Mouse (Mus musculus) stomach, postnatal 0 days (tissue): ENCODE data around the gene Wnk4. TPM values are rescaled to one million over a fixed set of nuclear protein-coding genes. Genes with fewer than 3 reads are reported as not detected.
A peak's percentile ranks its signal among the peaks of the same experiment; 100 is the strongest.

Experiments
- ATAC-seq: fragments of 200-750 bp; cut with Nextera tagmentation; 2 replicates; pipeline ENCODE4 v1.8.0; 2017; ENCODE audit not compliant: low FRiP score, low TSS enrichment
- DNase-seq: peaks from one replicate; pipeline ENCODE4 v3.0.0-alpha.2; 2016; ENCODE audit warnings: low spot score
- H3K27ac ChIP-seq: fragments of 300-500 bp; sonication (generic); replicated peaks from 2 replicates; pipeline ENCODE4 v1.5.1; 2014; ENCODE audit warnings: mild to moderate bottlenecking, control low read depth
- H3K27me3 ChIP-seq: fragments of 300-500 bp; sonication (generic); 2 replicates; pipeline ENCODE4 v1.6.1; 2014; ENCODE audit warnings: low read length; ENCODE audit not compliant: control insufficient read depth, insufficient read depth
- H3K36me3 ChIP-seq: fragments of 300-500 bp; sonication (generic); 2 replicates; pipeline ENCODE4 v1.6.1; 2014; ENCODE audit warnings: low read length, mixed read lengths; ENCODE audit not compliant: control insufficient read depth, insufficient read depth
- H3K4me1 ChIP-seq: fragments of 300-500 bp; sonication (generic); replicated peaks from 2 replicates; pipeline ENCODE4 v1.6.1; 2014; ENCODE audit warnings: antibody characterized with exemption; ENCODE audit not compliant: control insufficient read depth, insufficient read depth
- H3K4me2 ChIP-seq: fragments of 300-500 bp; sonication (generic); replicated peaks from 2 replicates; pipeline ENCODE4 v1.6.1; 2014; ENCODE audit warnings: low read depth, mild to moderate bottlenecking, control low read depth, moderate library complexity
- H3K4me3 ChIP-seq: fragments of 300-500 bp; sonication (generic); 2 replicates; pipeline ENCODE4 v1.5.1; 2014; ENCODE audit warnings: low read depth, low read length, control low read depth
- H3K9ac ChIP-seq: fragments of 300-500 bp; sonication (generic); 2 replicates; pipeline ENCODE4 v1.6.1; 2014; ENCODE audit warnings: mild to moderate bottlenecking, low read length, control low read depth, mixed read lengths
- H3K9me3 ChIP-seq: fragments of 300-500 bp; sonication (generic); 2 replicates; pipeline ENCODE4 v1.6.1; 2016; ENCODE audit warnings: low read length; ENCODE audit not compliant: control insufficient read depth
- CTCF ChIP-seq: IDR thresholded peaks from 2 replicates; pipeline ENCODE4 v1.5.1; 2016; ENCODE audit warnings: antibody characterized with exemption, low read depth, mild to moderate bottlenecking, moderate library complexity
- EP300 ChIP-seq: optimal IDR thresholded peaks from 2 replicates; pipeline ENCODE3; 2016; ENCODE audit warnings: antibody characterized with exemption
- WGBS: fragments of 180-500 bp; shearing (Covaris S2); extraction: QIAGEN DNeasy Blood & Tissue Kit; methylation state at CpG from one replicate; pipeline ENCODE4 v1.1.7; 2014; 5-methylcytosine and 5-hydroxymethylcytosine counted together
- polyA plus RNA-seq: library from polyadenylated mRNA; unstranded; fragments of >200 nt; fragmentation: Nextera tagmentation; extraction: Ambion mirVana; gene quantifications from 2 replicates; pipeline ENCODE4 v1.2.1, GENCODE M21; 2015

Wnk4 gene
- polyA plus RNA-seq, 1 experiment from 2014 or later: 15.9 TPM

DNA sequence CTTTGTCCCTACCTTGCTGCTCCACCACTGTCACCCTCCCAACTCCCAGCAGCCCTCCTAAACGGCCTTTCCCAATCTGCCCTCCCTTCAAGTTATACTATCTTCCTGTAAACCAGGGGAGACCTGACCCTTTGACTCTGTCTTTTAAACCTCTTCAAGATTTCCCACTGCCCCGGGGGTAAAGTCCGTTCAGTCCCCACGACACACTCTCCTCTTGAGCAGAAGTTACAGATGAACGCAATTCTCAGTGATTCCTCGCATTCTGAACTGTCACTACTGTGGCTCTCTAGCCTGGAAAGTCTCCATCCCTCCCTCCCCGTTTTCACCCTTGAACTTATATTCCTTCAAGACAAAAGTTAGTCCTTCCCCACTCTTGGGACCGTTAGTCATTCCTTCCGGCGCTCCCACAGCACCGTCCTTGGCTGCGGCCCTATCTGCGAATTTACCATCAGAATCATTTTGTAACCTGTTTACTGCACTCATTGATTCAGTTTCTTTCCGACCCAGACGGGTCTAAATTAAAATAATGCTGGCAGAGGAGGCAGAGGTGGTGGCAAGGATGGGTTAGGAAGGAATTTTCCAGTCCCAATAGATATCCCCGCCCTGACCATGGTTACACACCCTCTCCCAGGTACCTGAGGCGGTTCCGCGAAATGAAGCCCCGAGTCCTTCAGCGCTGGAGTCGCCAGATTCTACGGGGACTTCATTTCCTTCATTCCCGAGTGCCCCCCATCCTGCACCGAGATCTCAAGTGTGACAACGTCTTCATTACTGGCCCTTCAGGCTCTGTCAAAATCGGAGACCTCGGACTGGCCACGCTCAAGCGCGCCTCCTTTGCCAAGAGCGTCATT, 3.0 kb downstream of the Wnk4 start:
- H3K9ac ChIP-seq: no peak overlapping the region
- TF ChIP-seq EP300: no peak
- TF ChIP-seq CTCF: no peak
- no peaks in the 10 kb centered on the region for H3K36me3 ChIP-seq
- no peaks in the 10 kb centered on the region for H3K4me1 ChIP-seq
- no peak for ATAC-seq
- no peak overlapping the region for H3K4me3 ChIP-seq
- no peak overlapping the region for H3K4me2 ChIP-seq
- no peaks in the 10 kb centered on the region for H3K27me3 ChIP-seq
- H3K27ac ChIP-seq: no peak overlapping the region
- 44% methylated on average over 32 of the region's 32 CpGs for WGBS
- no peaks in the 10 kb centered on the region for H3K9me3 ChIP-seq
- no peak for DNase-seq

DNA sequence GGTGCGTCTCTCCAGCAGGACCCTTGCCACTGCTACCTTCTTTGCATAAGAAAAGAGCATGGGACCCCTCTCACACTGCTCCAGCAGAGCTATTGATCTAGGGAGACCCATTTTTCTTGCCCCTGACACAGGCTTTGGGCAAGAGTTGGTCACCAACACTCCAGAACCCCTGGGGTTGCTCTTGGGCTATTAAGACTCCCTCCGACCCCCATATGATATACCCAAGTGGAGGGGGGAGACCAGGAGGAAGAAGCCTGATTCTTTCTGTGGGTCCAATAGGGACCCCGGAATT, 3.6 kb downstream of the Wnk4 start:
- no peaks in the 10 kb centered on the region for H3K4me1 ChIP-seq

DNA sequence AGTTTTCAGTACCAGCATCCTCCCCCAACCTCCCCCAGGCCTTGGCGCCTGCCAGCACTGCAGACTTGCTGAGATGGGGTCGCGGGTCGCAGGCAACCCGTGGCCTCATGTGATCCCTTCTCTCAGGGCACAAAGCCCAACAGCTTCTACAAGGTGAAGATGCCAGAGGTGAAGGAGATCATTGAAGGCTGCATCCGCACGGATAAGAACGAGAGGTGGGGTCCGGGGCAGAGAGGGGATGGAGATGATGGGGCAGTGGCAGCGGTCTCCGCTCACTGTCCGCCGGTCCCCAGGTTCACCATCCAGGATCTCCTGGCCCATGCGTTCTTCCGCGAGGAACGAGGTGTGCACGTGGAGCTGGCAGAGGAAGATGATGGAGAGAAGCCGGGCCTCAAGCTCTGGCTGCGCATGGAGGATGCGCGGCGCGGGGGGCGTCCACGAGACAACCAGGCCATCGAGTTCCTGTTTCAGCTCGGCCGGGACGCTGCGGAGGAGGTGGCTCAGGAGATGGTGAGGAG, 4.6 kb downstream of the Wnk4 start:
- Histone ChIP-seq H3K4me2 (peak overlapping the region; percentile 37), H3K27me3 (no peaks in the 10 kb centered on the region), H3K9ac (peak overlapping the region; percentile 47), H3K27ac (no peak overlapping the region), H3K36me3 (no peaks in the 10 kb centered on the region), H3K4me3 (peak overlapping the region; percentile 6; the same call in 1 of the 2 replicates), H3K9me3 (no peaks in the 10 kb centered on the region), H3K4me1 (no peaks in the 10 kb centered on the region)
- ATAC-seq (no peak), DNase-seq (no peak)
- 39% methylated on average over 31 of the region's 31 CpGs for WGBS
- TF ChIP-seq CTCF (no peak), EP300 (no peak)

More for the DNA sequence above, 3.6 kb downstream of the Wnk4 start:
- no peaks in the 10 kb centered on the region for H3K27me3 ChIP-seq
- no peak overlapping the region for H3K4me3 ChIP-seq
- no peaks in the 10 kb centered on the region for H3K9me3 ChIP-seq
- H3K27ac ChIP-seq: no peak overlapping the region
- no peak for DNase-seq
- H3K36me3 ChIP-seq: no peaks in the 10 kb centered on the region
- no peak for ATAC-seq
- TF ChIP-seq CTCF (no peak), EP300 (no peak)
- 54% methylated on average over 3 of the region's 3 CpGs for WGBS
- H3K9ac ChIP-seq: no peak overlapping the region
- no peak overlapping the region for H3K4me2 ChIP-seq

DNA sequence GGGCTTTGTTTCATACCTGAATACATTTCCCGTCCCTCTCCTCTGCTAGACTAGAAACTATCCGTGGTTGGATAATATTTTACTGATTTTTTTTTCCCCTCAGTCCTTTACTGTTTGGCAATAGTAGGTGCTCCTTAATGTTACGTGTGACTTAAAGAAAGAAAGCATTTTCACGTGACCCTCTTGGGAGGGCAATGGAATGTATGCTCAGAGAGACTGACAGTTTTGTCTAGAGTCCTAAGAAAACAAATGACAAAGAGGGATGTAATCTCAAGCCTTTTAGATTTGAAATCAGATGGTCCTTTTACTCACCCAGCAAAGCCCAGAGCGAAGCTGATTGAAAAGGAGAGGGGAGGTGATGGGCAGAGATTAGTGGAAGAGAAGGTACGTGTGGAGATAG, 5.5 kb downstream of the Wnk4 start:
- ATAC-seq (no peak), DNase-seq (no peak)
- H3K4me2 ChIP-seq: no peak overlapping the region
- H3K27me3 ChIP-seq: no peaks in the 10 kb centered on the region
- H3K4me1 ChIP-seq: no peaks in the 10 kb centered on the region
- H3K9ac ChIP-seq: no peak overlapping the region
- TF ChIP-seq CTCF (no peak), EP300 (no peak)
- no peaks in the 10 kb centered on the region for H3K36me3 ChIP-seq
- no peak overlapping the region for H3K4me3 ChIP-seq
- 57% methylated on average over 6 of the region's 6 CpGs for WGBS
- no peaks in the 10 kb centered on the region for H3K9me3 ChIP-seq
- H3K27ac ChIP-seq: no peak overlapping the region

DNA sequence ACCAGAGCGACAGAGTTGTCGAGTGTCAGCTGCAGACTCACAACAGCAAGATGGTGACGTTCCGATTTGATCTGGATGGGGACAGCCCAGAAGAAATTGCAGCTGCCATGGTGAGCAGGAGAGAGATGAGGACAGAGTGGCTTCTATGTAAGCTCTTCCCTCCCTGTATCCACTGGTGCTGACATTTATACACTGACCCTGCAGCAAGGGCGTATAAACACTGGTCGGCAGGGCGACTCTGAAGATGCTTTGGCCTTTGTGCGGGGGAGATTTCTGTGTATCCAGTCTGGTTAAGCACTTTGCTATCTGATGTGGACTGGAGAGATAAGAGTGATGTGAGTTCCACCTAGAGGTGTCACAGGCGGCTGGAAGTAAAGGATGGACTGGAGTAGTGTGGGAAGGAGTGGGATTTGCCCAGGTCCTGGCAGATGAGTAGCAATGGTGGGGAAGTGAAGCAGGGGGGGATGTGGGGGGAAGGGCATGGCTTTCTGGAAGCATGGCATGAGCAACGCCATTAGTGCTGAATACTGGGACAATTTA, 9.3 kb downstream of the Wnk4 start:
- Histone ChIP-seq H3K27ac (no peak overlapping the region), H3K36me3 (no peaks in the 10 kb centered on the region), H3K9me3 (no peaks in the 10 kb centered on the region), H3K4me3 (no peak overlapping the region), H3K27me3 (no peaks in the 10 kb centered on the region), H3K4me1 (no peaks in the 10 kb centered on the region), H3K4me2 (no peak overlapping the region), H3K9ac (no peak overlapping the region)
- TF ChIP-seq CTCF (no peak), EP300 (no peak)
- 19% methylated on average over 10 of the region's 10 CpGs for WGBS
- ATAC-seq (peak; percentile 41; the same call in 1 of the 2 replicates), DNase-seq (peak; percentile 45)

DNA sequence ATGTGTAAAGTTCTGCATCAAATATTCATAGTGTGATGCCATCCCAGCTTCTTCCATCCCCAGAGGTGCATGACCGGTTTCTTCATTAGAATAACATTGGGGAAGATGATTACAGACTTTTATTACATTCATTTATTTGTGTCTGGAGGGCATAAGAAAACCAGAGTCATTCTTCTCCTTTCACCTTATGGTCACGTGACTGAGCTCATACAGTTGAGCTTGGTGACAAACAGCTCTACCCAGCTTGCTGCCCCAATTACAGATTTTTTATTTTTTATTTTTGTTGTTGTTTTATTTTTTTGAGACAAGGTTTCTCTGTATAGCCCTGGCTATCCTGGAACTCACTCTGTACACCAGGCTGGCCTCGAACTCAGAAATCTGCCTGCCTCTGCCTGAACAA, 12.1 kb downstream of the Wnk4 start:
- ATAC-seq: no peak
- Histone ChIP-seq H3K36me3 (no peaks in the 10 kb centered on the region), H3K9me3 (no peaks in the 10 kb centered on the region), H3K27ac (no peak overlapping the region), H3K4me1 (peaks cover 4% of the 10 kb centered on the region; the same call in 1 of the 2 replicates), H3K4me2 (no peak overlapping the region), H3K27me3 (no peaks in the 10 kb centered on the region), H3K4me3 (no peak overlapping the region), H3K9ac (no peak overlapping the region)
- TF ChIP-seq EP300 (no peak), CTCF (no peak)
- no peak for DNase-seq
- 92% methylated on average over 3 of the region's 3 CpGs for WGBS
